Mouse (Mus musculus) cortical plate, adult 2 months (tissue): ENCODE results near the gene Uhrf2. TPM values are rescaled to one million over a fixed set of nuclear protein-coding genes. Genes with fewer than 3 reads are reported as not detected.

Source experiments
- H3K27ac ChIP-seq: fragments of 200-500 bp; 2 replicates; pipeline ENCODE4 v1.5.1; 2012; ENCODE audit warnings: low read length, control low read depth, inconsistent platforms; ENCODE audit not compliant: insufficient read depth
- H3K4me1 ChIP-seq: fragments of 200-500 bp; 2 replicates; pipeline ENCODE4 v1.6.1; 2011; ENCODE audit warnings: low read length; ENCODE audit not compliant: control insufficient read depth, insufficient read depth
- H3K4me3 ChIP-seq: fragments of 200-500 bp; 2 replicates; pipeline ENCODE4 v1.5.1; 2011; ENCODE audit warnings: mild to moderate bottlenecking, low read length, control low read depth; ENCODE audit not compliant: insufficient read depth
- CTCF ChIP-seq: fragments of 200-500 bp; IDR thresholded peaks from 2 replicates; pipeline ENCODE4 v1.5.1; 2011; ENCODE audit warnings: mild to moderate bottlenecking, control low read depth, low read length; ENCODE audit not compliant: insufficient read depth; ENCODE audit errors: extremely low read depth
- POLR2A ChIP-seq: fragments of 200-500 bp; IDR thresholded peaks from 2 replicates; pipeline ENCODE4 v1.6.1; 2011; ENCODE audit warnings: mild to moderate bottlenecking, low read length, control low read depth; ENCODE audit not compliant: insufficient read depth; ENCODE audit errors: extremely low read depth
- polyA plus RNA-seq: library from polyadenylated mRNA; depleted of rRNA; stranded (reverse); fragments of >200 nt; gene quantifications from 2 replicates; pipeline ENCODE4 v1.2.3, GENCODE M21; 2012

Uhrf2 gene
- polyA plus RNA-seq, 1 experiment: 67.3 TPM

DNA sequence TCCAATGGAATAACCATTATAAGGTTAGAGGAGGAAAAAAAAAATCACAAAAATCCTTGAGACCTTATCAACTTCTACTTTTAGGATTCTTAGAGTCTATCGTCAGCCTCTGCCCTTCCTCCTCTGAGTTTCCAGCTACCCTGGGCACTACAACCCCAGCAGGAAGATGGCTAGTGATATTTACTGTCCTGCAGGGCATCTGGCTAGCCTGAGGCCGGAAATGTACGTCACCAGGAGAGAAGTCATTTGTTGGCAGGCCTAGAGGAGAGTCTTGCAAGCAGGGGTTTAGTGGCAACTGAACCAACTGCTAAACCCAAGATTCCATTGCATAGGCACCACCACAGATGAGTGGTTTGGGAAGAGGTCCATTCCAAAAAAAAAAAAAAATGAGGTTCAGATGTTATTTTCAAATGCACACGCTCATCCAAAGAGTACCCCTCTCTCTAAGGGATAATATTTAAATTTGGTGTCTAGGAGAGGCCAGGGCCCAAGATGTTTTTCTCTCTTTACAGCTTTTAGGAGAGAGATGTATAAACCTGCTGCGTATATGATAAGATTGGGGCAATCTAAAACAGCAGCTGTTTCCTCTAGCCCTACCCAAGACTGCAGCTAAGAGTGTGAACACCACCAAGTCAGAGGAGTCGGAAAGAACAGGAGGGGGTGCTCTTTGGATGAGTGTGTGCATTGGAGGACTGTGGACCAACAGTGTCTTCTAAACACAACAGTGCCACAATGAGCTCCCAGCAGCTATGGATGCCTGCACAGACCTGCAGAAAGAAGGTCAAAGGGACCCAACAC is 74.9 kb downstream of the Uhrf2 start:
- Histone ChIP-seq H3K27ac (no peak overlapping the region), H3K4me1 (no peaks in the 10 kb centered on the region), H3K4me3 (no peak overlapping the region)
- no peak for TF ChIP-seq CTCF

- H3K27ac ChIP-seq: no peak overlapping the region
- no peaks in the 10 kb centered on the region for H3K4me1 ChIP-seq
- no peak for TF ChIP-seq CTCF
- no peak for TF ChIP-seq POLR2A
Measured at GRCm38 (mm10) chr19:30107221-30107845, 77.0 kb downstream of the Uhrf2 start.

GRCm38 (mm10) chr19:30108616-30109015 is 78.3 kb downstream of the Uhrf2 start:
- Histone ChIP-seq H3K27ac (no peak overlapping the region), H3K4me3 (no peak overlapping the region), H3K4me1 (no peaks in the 10 kb centered on the region)
- TF ChIP-seq CTCF (no peak), POLR2A (no peak)

More at GRCm38 (mm10) chr19:30107221-30107845, 77.0 kb downstream of the Uhrf2 start:
- no peak overlapping the region for H3K4me3 ChIP-seq

DNA sequence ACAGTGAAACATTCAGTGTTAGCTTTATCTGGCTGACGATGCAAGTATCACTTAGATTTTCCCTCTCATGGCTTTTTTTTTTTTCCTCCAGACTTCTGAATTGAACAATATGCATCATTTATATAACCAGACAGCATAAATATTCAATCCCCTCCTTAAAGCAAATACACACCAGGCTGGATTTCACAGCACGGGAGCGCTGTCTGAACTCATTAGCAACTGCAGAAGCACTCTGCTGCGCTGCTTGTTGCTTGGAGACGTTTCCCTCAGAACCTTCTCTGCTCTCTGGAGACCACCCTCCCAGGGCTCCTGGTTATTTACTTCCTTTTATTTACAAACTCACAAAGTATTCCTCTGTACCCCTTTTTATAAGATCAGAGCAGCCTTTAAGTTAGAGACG is 78.8 kb downstream of the Uhrf2 start:
- Histone ChIP-seq H3K4me1 (no peaks in the 10 kb centered on the region), H3K4me3 (no peak overlapping the region), H3K27ac (no peak overlapping the region)
- TF ChIP-seq CTCF (no peak), POLR2A (no peak)

GRCm38 (mm10) chr19:30111421-30111820 is 81.1 kb downstream of the Uhrf2 start:
- no peak overlapping the region for H3K4me3 ChIP-seq
- H3K4me1 ChIP-seq: no peaks in the 10 kb centered on the region
- TF ChIP-seq CTCF: no peak
- no peak for TF ChIP-seq POLR2A

DNA sequence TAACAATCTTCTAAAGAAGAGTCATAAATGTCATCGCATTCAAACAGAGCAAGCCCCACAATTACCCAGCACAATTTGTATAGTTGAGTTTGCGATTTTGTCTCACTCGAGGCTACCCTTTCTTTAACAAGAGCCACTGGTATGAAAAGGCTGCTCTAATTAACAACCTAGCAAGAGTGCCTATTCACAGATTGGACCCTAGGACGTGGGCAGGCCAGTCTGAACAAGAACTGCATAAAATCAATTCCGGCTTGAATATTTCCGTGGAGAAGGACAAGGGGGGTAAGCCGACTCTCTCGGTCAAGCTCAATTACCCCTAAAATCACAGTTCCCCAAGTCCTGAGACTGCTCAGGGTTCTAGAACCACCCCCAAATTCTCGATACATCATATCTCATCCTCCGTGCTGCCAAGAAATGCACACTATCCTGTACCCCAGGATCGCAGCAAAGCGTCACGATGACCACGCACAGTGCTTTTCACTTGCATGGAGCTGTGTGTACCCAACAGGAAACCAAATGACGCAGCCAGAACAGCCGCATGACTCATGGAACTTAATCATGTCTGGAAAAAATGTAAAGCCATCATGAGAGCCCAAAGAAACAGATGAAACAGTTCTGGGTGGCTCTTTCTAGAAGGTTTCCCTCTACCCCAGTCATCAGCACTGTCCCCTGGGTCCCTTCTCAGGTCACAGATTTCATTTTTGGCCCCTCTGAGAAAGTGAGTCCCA is 82.8 kb downstream of the Uhrf2 start:
- TF ChIP-seq CTCF: no peak
- TF ChIP-seq POLR2A: no peak
- H3K4me1 ChIP-seq: peaks cover 2% of the 10 kb centered on the region; the same call in 1 of the 2 replicates
- no peak overlapping the region for H3K27ac ChIP-seq
- no peak overlapping the region for H3K4me3 ChIP-seq

More at GRCm38 (mm10) chr19:30111421-30111820, 81.1 kb downstream of the Uhrf2 start:
- H3K27ac ChIP-seq: no peak overlapping the region

DNA sequence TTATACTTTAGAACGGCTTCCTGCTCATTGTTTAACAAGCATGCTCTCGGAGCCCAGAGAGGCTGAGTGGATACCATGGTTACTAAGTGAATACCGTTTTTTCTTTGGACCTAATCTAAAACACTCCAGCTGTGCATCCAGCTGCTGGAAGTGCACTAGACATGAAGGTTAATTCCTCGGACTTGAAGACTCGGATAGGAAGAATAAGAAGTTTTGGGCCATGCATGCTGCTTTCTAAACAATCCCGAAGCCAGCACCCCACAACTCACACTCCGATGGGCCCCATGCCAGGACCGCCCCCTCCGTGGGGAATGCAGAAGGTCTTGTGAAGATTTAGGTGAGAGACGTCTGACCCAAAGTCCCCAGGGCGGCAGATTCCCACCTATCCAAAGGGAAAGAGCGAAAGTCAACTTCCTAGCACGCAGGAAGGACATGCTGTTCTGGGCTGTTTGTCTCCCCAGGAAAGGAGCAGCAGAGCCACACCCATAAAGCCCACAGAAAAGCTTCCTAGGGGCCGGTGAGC is 84.7 kb downstream of the Uhrf2 start:
- H3K27ac ChIP-seq: no peak overlapping the region
- peaks cover 4% of the 10 kb centered on the region for H3K4me1 ChIP-seq
- TF ChIP-seq CTCF (no peak), POLR2A (no peak)
- no peak overlapping the region for H3K4me3 ChIP-seq

DNA sequence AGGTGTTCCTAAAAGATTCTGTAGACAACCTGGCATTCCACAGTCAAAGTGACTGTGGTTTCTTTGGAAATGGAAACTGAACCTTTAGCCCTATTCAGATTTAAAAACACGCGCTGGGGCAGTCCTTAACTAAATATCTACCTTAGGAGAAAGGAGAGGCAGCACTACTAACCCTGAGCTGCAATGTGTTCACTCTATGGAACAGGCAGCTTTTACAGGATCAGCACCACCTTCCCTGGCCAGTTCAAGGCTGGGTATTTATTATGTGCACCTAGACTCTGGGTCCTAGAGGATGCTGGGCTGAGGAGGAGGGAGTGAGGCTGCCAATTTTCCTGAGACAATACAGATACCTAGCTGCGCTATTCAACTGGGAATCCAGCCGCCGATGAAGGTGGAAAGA is 85.3 kb downstream of the Uhrf2 start:
- Histone ChIP-seq H3K4me1 (peaks cover 4% of the 10 kb centered on the region), H3K4me3 (no peak overlapping the region), H3K27ac (no peak overlapping the region)
- TF ChIP-seq CTCF (no peak), POLR2A (no peak)

DNA sequence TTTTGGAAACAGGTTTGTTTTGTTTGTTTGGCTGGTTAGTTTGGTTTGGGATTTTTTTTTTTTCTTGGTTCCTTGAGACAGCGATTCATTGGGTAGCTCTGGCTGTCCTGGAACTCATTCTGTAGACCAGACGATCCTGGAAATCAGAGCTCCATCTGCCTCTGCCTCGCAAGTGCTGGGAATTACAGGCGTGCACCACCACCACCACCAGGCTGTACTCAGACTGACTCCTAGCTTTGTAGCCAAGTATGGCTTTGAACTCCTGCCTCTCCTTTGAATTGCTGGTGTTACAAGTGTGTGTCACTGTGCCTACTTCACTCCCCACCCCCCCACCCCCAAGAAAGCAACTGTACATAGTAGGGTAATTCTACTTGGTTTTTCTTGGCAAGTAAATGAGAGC is 86.9 kb downstream of the Uhrf2 start:
- H3K27ac ChIP-seq: no peak overlapping the region
- H3K4me1 ChIP-seq: peaks cover 4% of the 10 kb centered on the region
- no peak for TF ChIP-seq CTCF
- no peak for TF ChIP-seq POLR2A
- no peak overlapping the region for H3K4me3 ChIP-seq
